Mouse (Mus musculus) neural tube, embryonic 13.5 days (tissue): ENCODE measurements around the gene Mfsd5. TPM values are rescaled to one million over a fixed set of nuclear protein-coding genes. Genes with fewer than 3 reads are reported as not detected.
A peak's percentile ranks its signal among the peaks of the same experiment; 100 is the strongest.

Source experiments
- ATAC-seq: fragments of 200-750 bp; cut with Nextera tagmentation; 2 replicates; pipeline ENCODE4 v1.8.0; 2017; ENCODE audit warnings: low read depth, mild to moderate bottlenecking, moderate TSS enrichment, moderate library complexity
- H3K27ac ChIP-seq: fragments of 300-500 bp; sonication (generic); replicated peaks from 2 replicates; pipeline ENCODE4 v1.5.1; 2015; ENCODE audit warnings: moderate library complexity, mild to moderate bottlenecking, inconsistent platforms
- H3K27me3 ChIP-seq: fragments of 300-500 bp; sonication (generic); 2 replicates; pipeline ENCODE4 v1.6.1; 2015; ENCODE audit warnings: mild to moderate bottlenecking, inconsistent platforms
- H3K36me3 ChIP-seq: fragments of 300-500 bp; sonication (generic); 2 replicates; pipeline ENCODE4 v1.6.1; 2015; ENCODE audit warnings: mild to moderate bottlenecking, inconsistent platforms
- H3K4me1 ChIP-seq: fragments of 300-500 bp; sonication (generic); replicated peaks from 2 replicates; pipeline ENCODE4 v1.6.1; 2015; ENCODE audit warnings: inconsistent platforms
- H3K4me2 ChIP-seq: fragments of 300-500 bp; sonication (generic); 2 replicates; pipeline ENCODE4 v1.6.1; 2015; ENCODE audit warnings: inconsistent platforms, mild to moderate bottlenecking, moderate library complexity
- H3K4me3 ChIP-seq: fragments of 300-500 bp; sonication (generic); 2 replicates; pipeline ENCODE4 v1.5.1; 2015; ENCODE audit warnings: mild to moderate bottlenecking, inconsistent platforms
- H3K9ac ChIP-seq: fragments of 300-500 bp; sonication (generic); 2 replicates; pipeline ENCODE4 v1.6.1; 2015; ENCODE audit warnings: moderate library complexity, mild to moderate bottlenecking, inconsistent platforms
- H3K9me3 ChIP-seq: fragments of 300-500 bp; sonication (generic); 2 replicates; pipeline ENCODE4 v1.6.1; 2016; ENCODE audit warnings: inconsistent platforms
- WGBS: fragments of 180-500 bp; shearing (Covaris S2); methylation state at CpG from one replicate; pipeline ENCODE4 v1.1.7; 2015; 5-methylcytosine and 5-hydroxymethylcytosine counted together
- polyA plus RNA-seq: library from polyadenylated mRNA; unstranded; fragments of >200 nt; fragmentation: Nextera tagmentation; extraction: Ambion mirVana; gene quantifications from 2 replicates; pipeline ENCODE4 v1.2.1, GENCODE M21; 2015

The Mfsd5 gene
- 52.0 and 54.0 TPM in 2 replicates for polyA plus RNA-seq

DNA sequence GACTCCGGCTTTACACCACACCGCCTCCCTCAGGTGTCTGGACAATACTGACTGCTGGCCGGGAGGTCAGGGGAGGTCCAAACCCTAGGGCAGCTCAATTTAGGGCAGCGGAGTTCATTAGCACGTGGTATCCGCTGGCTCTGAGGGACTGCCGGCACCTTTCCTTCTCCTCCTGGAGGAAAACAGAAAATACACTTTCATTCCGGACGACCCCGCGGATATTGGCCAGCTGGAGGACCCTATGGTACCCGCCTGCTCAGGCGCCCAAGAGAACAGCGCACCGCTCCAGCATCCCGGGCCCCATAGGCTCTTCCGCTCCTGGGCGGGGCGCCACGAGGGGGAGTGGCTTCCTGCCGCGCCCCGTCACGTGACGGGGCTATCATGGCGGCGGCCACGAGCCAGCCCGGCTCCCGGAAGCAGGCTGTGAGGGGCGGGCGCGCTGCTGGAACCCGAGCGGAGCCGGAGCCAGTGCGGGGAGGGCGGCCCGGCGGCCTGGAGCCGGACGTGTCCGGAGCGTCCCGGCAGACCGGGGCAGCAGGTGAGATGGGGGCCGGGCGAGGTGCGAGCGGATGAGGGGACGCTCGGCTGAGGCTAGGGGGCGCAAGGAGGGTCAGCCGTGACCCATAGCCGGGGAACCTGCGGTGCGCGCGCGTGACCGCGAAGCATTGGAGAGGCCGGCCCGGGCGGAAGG, at the start of gene Mfsd5:
TSS of gene Mfsd5 (plus strand) at position 363 of the 691 bp plus-strand sequence.
- Histone ChIP-seq H3K4me1 (peaks cover 21% of the 10 kb centered on the region), H3K27me3 (no peaks in the 10 kb centered on the region), H3K9ac (peak within 1 kb of the TSS; percentile 86), H3K36me3 (peaks cover 24% of the 10 kb centered on the region), H3K4me2 (peak within 1 kb of the TSS; percentile 96), H3K9me3 (no peaks in the 10 kb centered on the region), H3K4me3 (peak within 1 kb of the TSS; percentile 91), H3K27ac (peak within 1 kb of the TSS; percentile 90)
- ATAC-seq = peak; percentile 97
- under 1% methylated on average over 65 of the region's 65 CpGs for WGBS

DNA sequence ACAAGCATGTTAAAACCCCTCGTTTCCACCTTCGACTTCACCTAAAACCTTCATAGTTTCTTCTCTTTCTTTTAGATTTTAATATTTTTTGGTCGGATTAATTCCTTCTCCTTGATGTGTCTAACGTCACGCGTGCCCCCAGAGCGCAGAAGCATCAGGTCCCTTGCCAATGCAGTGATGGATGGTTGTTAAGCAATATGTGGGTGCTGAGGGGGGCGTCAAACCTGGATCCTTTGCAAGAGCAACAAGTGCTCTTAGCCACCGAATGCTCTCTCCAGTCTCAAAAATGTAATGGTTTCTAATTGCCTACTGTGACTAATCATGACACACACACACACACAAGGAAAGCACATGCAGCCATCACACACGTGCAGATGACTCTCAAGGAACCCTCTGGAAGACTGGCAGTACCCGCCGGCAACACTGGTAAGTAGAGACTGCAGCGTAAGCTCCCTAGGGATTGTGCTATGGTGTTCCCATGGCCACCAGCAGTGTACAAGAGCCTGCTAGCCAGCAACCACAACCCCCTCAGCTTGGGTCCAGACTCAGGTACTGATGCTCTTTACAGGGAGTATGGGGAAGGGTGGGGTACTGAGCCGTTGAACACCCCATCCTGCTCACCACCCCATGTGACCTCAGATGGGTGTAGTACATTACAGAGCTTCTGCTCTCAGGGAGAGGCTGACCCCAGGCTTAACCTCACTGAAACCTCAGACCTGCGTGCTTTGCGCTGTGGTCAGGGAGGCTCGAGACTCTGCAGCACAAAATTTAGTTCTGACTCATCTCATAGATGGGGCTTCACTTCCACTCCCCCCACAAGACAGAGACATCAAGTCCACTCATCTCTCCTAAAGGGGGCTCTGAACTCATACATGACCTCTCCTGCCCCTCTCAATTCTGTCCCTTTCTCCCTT, 48.6 kb upstream of the Mfsd5 start:
- H3K9me3 ChIP-seq = no peaks in the 10 kb centered on the region
- H3K4me3 ChIP-seq = no peak overlapping the region
- WGBS = 84% methylated on average over 17 of the region's 17 CpGs
- no peak for ATAC-seq
- 0 out of 2 replicates have a peak, but pooled peaks cover 4% of the 10 kb centered on the region for H3K27me3 ChIP-seq
- H3K27ac ChIP-seq = no peak overlapping the region
- H3K4me1 ChIP-seq = no peaks in the 10 kb centered on the region; the same call in 1 of the 2 replicates
- H3K4me2 ChIP-seq = no peak overlapping the region
- 0 out of 2 replicates have a peak, but pooled peaks cover under 1% of the 10 kb centered on the region for H3K36me3 ChIP-seq
- no peak overlapping the region for H3K9ac ChIP-seq

DNA sequence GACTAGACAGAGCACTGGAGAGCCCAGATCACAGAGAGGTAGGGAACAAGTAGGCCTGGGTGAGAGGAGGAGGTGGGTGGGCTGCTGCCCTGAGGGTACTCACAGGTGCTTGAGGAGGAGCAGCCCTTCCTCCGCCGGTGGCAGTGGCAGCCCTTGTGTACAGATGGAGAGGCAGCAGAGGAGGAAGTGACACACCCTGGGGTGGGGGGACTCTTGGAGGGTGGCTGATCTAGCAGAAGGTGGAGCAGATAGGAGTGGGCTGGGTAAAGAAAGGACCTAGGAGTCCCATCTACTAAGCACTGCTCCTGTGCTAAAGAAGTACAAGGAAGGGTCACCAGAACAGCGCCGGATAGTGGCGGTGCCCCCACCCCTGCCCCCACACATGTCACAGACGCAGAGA, 47.5 kb upstream of the Mfsd5 start, which contains the start of gene Itgb7:
TSS of gene Itgb7 (minus strand) at position 197 of the 400 bp plus-strand sequence.
- H3K4me1 ChIP-seq = no peaks in the 10 kb centered on the region; the same call in 1 of the 2 replicates
- H3K9me3 ChIP-seq = no peaks in the 10 kb centered on the region
- H3K4me2 ChIP-seq = no peak within 1 kb of the TSS
- 63% methylated on average over 6 of the region's 6 CpGs for WGBS
- no peak for ATAC-seq
- H3K9ac ChIP-seq = no peak within 1 kb of the TSS
- no peaks in the 10 kb centered on the region for H3K27me3 ChIP-seq
- H3K4me3 ChIP-seq = no peak within 1 kb of the TSS
- H3K36me3 ChIP-seq = 0 out of 2 replicates have a peak, but pooled peaks cover 3% of the 10 kb centered on the region
- no peak within 1 kb of the TSS for H3K27ac ChIP-seq

DNA sequence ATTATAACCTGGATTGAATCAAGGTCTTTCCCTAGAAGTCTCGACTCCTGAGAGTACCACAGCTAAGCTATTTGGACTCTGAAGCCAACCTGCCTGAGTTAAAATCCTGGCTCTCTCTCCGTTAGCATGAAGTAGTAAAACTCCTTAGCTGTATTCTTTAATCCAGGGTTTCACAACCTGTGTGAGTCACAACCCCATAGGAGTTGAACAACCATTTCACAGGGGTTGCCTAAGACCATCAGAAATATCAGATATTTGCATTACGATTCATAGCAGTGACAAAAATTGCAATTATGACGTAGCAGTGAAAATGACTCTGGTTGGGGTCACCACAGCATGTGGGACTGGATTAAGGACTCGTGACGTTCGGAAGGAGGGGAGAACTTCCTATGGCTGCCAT, 46.5 kb upstream of the Mfsd5 start:
- Histone ChIP-seq H3K4me3 (no peak overlapping the region), H3K4me2 (no peak overlapping the region), H3K27ac (no peak overlapping the region), H3K4me1 (no peaks in the 10 kb centered on the region; the same call in 1 of the 2 replicates), H3K36me3 (0 out of 2 replicates have a peak, but pooled peaks cover 5% of the 10 kb centered on the region), H3K9ac (no peak overlapping the region), H3K9me3 (no peaks in the 10 kb centered on the region), H3K27me3 (no peaks in the 10 kb centered on the region)
- 87% methylated on average over 7 of the region's 7 CpGs for WGBS
- no peak for ATAC-seq

DNA sequence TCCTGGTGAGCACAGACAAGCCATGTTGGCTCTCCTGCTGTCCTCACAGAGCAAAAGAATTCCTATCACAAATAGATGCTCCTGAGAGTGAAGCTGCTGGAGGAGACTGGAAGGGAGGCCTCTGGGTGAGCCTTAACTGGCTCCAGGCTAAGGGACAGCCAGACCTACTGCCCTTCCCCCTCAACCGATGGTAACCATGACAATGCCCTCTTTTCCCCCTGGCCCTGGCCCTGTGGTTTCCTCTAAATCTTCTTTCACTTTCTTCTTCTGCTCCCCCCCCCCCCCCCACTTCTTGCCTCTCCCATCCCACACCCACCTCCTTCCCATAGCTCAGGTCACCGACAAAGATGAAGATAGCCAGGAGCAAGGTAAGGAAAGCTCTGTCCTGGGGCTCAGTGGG, 45.4 kb upstream of the Mfsd5 start:
- H3K9ac ChIP-seq = no peak overlapping the region

DNA sequence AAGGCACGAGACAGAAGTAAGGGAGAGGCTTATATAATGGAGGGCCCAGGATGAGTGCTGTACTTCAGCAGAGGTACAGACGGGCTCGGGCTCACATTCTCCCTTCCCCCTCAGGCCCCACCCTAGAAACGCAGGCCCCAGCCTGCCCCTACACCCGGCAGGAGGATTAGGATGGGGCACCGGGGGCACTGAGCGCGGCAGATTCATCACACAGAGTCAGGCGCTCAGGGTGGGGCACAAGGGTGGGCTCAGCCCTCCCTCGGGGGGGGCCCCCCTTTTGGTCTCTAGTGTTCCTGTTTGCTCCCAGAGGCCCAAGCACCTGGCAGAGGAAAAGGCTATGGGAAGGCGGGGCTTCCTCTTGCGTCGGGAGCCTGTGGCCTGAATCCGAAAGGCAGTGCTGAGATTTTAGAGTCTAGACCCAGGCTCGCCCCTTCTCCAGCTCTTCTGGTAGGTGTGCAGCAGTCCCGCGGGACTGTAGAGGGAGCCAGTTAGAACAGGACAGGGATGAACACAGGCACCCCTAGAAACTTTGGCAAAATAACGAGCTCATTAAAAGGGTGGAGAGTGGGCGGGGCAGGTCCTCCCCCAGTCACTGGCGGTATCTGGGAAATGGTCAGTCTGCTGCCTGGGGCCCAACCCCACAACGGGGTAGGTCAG, 43.8 kb upstream of the Mfsd5 start:
- no peak overlapping the region for H3K4me2 ChIP-seq

More for the DNA sequence above, 45.4 kb upstream of the Mfsd5 start:
- no peaks in the 10 kb centered on the region; the same call in 1 of the 2 replicates for H3K4me1 ChIP-seq
- H3K4me3 ChIP-seq = no peak overlapping the region
- no peaks in the 10 kb centered on the region for H3K9me3 ChIP-seq
- no peak overlapping the region for H3K27ac ChIP-seq
- no peaks in the 10 kb centered on the region for H3K27me3 ChIP-seq
- 0 out of 2 replicates have a peak, but pooled peaks cover 5% of the 10 kb centered on the region for H3K36me3 ChIP-seq
- no peak overlapping the region for H3K4me2 ChIP-seq
- ATAC-seq = no peak
- 14% methylated on average over 2 of the region's 2 CpGs for WGBS

DNA sequence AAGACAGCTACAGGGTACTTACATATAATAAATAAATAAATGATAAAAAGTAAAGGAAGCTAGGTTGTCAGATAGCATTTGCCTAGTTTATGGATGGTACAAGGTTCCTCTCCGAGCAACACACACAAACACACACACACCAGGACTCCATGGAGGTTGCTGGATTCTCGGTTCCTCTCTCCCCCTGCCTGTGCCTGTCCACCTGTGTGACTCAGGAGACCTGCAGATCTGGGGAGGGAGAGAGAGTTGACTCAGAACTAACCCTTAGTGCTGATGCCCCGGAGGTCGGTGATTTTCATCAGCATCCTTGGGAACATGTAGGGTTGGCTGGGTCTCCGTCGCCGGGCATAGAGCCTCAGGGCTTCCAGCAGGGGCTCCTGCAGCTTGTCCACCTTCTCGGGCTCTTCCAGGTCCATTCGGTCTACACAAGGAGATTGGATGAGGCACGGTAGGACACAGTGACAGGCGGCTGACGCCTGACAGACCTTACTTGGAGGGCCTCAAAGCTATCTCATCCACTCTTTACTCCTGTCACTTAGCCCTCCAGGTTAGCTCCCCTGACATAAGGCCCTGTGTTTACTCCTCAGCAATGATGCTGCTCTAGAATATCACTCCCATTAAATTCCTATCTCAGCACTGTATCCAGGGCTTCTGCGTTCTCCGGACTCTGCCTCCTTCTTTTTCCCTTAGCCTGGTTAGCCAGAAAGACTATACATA, 40.6 kb upstream of the Mfsd5 start:
- 87% methylated on average over 14 of the region's 14 CpGs for WGBS

More for the DNA sequence above, 43.8 kb upstream of the Mfsd5 start:
- 46% methylated on average over 21 of the region's 21 CpGs for WGBS
- Histone ChIP-seq H3K4me3 (no peak overlapping the region), H3K9me3 (no peaks in the 10 kb centered on the region), H3K27ac (no peak overlapping the region), H3K9ac (0 out of 2 replicates have a peak overlapping the region, but pooled peaks have one; percentile 35), H3K4me1 (no peaks in the 10 kb centered on the region; the same call in 1 of the 2 replicates), H3K36me3 (0 out of 2 replicates have a peak, but pooled peaks cover 5% of the 10 kb centered on the region), H3K27me3 (no peaks in the 10 kb centered on the region)
- no peak for ATAC-seq

DNA sequence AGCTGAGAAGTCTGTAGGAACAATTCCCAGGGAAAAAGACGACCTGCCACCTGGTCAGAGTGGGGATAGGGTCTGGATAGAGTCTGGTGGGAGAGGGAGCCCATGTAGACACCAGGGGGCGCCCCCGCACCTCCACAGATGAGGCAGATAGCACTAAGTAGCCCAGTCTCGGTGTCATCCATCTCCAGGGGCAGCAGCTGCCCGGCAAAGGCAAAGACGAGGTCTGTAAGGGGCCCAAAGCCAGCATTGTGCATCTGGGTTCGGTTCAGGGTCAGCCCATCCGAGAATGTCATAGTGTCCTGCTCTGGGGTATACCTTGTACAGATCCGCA, 40.0 kb upstream of the Mfsd5 start:
- Histone ChIP-seq H3K36me3 (0 out of 2 replicates have a peak, but pooled peaks cover 5% of the 10 kb centered on the region), H3K27ac (no peak overlapping the region), H3K4me1 (peaks cover 19% of the 10 kb centered on the region), H3K4me2 (no peak overlapping the region), H3K9me3 (no peaks in the 10 kb centered on the region), H3K9ac (no peak overlapping the region), H3K27me3 (peaks cover 18% of the 10 kb centered on the region), H3K4me3 (no peak overlapping the region)
- peak; percentile 81 for ATAC-seq
- 14% methylated on average over 9 of the region's 9 CpGs for WGBS

More for the DNA sequence above, 40.6 kb upstream of the Mfsd5 start:
- H3K36me3 ChIP-seq = 0 out of 2 replicates have a peak, but pooled peaks cover 5% of the 10 kb centered on the region
- ATAC-seq = no peak
- no peak overlapping the region for H3K4me2 ChIP-seq
- no peaks in the 10 kb centered on the region for H3K9me3 ChIP-seq
- H3K27me3 ChIP-seq = peaks cover 13% of the 10 kb centered on the region
- no peak overlapping the region for H3K9ac ChIP-seq
- H3K4me3 ChIP-seq = no peak overlapping the region
- no peak overlapping the region for H3K27ac ChIP-seq
- peaks cover 14% of the 10 kb centered on the region for H3K4me1 ChIP-seq

DNA sequence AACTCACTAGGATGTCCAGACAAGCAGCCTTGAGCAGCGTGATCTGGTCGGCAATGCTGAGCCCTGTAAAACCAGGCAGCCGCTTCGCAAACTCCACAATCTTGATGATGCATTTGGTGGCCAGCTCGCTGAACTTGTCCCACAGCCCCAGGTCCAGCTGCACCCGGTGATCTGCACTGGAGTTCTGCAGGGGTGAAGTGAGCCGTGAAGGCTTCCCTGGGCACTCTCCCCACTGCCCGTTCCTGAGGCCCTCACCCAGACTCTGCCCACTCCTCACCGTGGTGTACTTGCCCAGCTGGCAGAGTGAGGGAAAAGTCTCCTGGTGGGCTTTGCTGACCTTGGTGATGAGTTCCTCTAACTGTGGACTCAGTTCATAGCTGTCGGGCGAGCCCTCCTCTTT, 39.4 kb upstream of the Mfsd5 start:
- peaks cover 24% of the 10 kb centered on the region for H3K27me3 ChIP-seq
- no peaks in the 10 kb centered on the region for H3K9me3 ChIP-seq
- ATAC-seq = no peak
- 0 out of 2 replicates have a peak, but pooled peaks cover 5% of the 10 kb centered on the region for H3K36me3 ChIP-seq
- no peak overlapping the region for H3K4me2 ChIP-seq
- no peak overlapping the region for H3K9ac ChIP-seq
- no peak overlapping the region for H3K4me3 ChIP-seq
- peaks cover 24% of the 10 kb centered on the region for H3K4me1 ChIP-seq
- no peak overlapping the region for H3K27ac ChIP-seq
- 77% methylated on average over 11 of the region's 11 CpGs for WGBS

DNA sequence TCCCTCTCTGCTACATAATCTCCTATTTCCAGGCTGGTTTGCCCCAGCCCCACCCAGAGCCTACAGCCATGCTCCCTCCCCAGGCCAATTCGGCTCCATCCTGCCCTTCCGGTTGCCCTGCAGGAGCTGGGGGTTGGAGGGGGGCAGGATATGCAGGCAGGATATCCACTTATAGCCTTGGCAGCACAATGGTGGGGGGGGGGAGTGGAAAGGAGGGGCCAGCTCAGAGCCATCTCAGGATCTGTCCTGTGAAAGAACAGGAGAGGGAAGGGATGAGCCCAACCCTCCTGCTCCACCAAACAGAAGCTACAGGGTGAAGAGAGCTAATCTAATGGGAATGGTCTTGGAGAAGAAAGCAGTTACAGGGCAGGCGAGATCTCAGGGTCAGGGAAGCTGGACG, 38.6 kb upstream of the Mfsd5 start:
- 80% methylated on average over 4 of the region's 4 CpGs for WGBS
- no peak overlapping the region for H3K27ac ChIP-seq
- H3K36me3 ChIP-seq = 0 out of 2 replicates have a peak, but pooled peaks cover 5% of the 10 kb centered on the region
- H3K9me3 ChIP-seq = no peaks in the 10 kb centered on the region
- no peak for ATAC-seq
- peaks cover 32% of the 10 kb centered on the region for H3K27me3 ChIP-seq
- no peak overlapping the region for H3K9ac ChIP-seq
- H3K4me2 ChIP-seq = no peak overlapping the region
- H3K4me3 ChIP-seq = no peak overlapping the region
- peaks cover 32% of the 10 kb centered on the region for H3K4me1 ChIP-seq
